Mouse (Mus musculus) left cerebral cortex, adult 8-10 months (tissue): ENCODE measurements at regions not wholly inside any gene's neighbourhood (a gene's known extent, or its start where the extent isn't known, plus 50 kb on each side); places are given as distances from the start of the nearest gene placed in this dataset.
"Not testable (repeated sequence)": the region's sequence is repeated elsewhere in the genome, so short reads cannot be mapped to it uniquely, and the experiment has no call there.

Experiments
- DNase-seq, 2 experiments: peaks; one replicate each; pipeline ENCODE4 v3.0.0; 2022; ENCODE audit warnings: low spot score in 2 of 2

GRCm38 (mm10) chr13:97488518-97488917 is 247.6 kb downstream of the Enc1 start:
- DNase-seq, result no peak

- no peak for DNase-seq
Observed at GRCm38 (mm10) chr13:97487746-97488473, 247.0 kb downstream of the Enc1 start.

- DNase-seq, result no peak
Observed at GRCm38 (mm10) chr13:97486490-97486889, 245.6 kb downstream of the Enc1 start.

- DNase-seq, result no peak
Observed at GRCm38 (mm10) chr13:97485886-97486285, 245.0 kb downstream of the Enc1 start.

- DNase-seq, result no peak
Observed at GRCm38 (mm10) chr13:97484808-97485545, 244.1 kb downstream of the Enc1 start.

GRCm38 (mm10) chr13:97483681-97484080 is 242.8 kb downstream of the Enc1 start:
- no peak for DNase-seq

GRCm38 (mm10) chr13:97482439-97482946 is 241.6 kb downstream of the Enc1 start:
- DNase-seq, result no peak

GRCm38 (mm10) chr13:97481259-97481658 is 240.4 kb downstream of the Enc1 start:
- no peak for DNase-seq

- no peak for DNase-seq
Observed at GRCm38 (mm10) chr13:97479066-97479586, 238.2 kb downstream of the Enc1 start.

- DNase-seq, result no peak
Observed at GRCm38 (mm10) chr13:97473971-97474365, 233.1 kb downstream of the Enc1 start.

- DNase-seq, result no peak
Observed at GRCm38 (mm10) chr13:97473256-97473970, 232.5 kb downstream of the Enc1 start.

GRCm38 (mm10) chr13:97469999-97470398 is 229.1 kb downstream of the Enc1 start:
- DNase-seq, result no peak

- peak in 1 of 2 experiments; percentile 33 for DNase-seq
Observed at GRCm38 (mm10) chr13:97468874-97469593, 228.1 kb downstream of the Enc1 start.

GRCm38 (mm10) chr13:97466585-97466984 is 225.7 kb downstream of the Enc1 start:
- DNase-seq, result not testable (repeated sequence)

- DNase-seq, result no peak
Observed at GRCm38 (mm10) chr13:97463798-97464197, 222.9 kb downstream of the Enc1 start.

- DNase-seq, result no peak
Observed at GRCm38 (mm10) chr13:97462884-97463235, 222.0 kb downstream of the Enc1 start.

- no peak for DNase-seq
Observed at GRCm38 (mm10) chr13:97462110-97462883, 221.4 kb downstream of the Enc1 start.

GRCm38 (mm10) chr13:97461207-97461606 is 220.3 kb downstream of the Enc1 start:
- no peak for DNase-seq

GRCm38 (mm10) chr13:97459106-97459505 is 218.2 kb downstream of the Enc1 start:
- peak in 1 of 2 experiments; percentile 59 for DNase-seq

GRCm38 (mm10) chr13:97455961-97456360 is 215.1 kb downstream of the Enc1 start:
- DNase-seq, result no peak
